Comparison of ENCODE assay signal across 30 mouse cellular contexts in the genomic region with DNA sequence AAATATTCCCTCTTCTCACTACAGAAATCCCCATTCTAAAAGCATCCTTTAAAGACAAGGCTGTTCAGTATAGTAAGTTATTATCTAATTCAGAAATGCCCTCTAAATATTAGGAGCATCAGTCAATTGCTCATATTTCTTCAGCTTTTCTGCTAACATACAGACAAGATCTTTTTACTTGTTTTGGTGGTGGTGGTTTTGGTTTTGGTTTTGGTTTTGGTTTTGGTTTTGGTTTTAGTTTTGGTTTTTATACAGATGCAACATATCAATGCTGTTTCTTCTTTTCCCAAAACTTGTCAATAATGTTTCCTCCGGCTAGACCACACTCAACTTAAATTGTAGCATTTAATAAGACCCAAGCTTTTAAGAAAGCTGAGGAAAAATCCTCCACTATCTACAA.
"Had no signal": no experiment of that assay in that cellular context is flagged by ENCODE, and none has a peak within 500 bp of the region (broad histone marks: within the 10 kb centered on the region; RNA-seq: fewer than 3 reads in every experiment).

No protein-coding gene starts in this region.

- H3K27me3 ChIP-seq: heart, embryonic 12.5 days; heart, embryonic 13.5 days; heart, embryonic 15.5 days; hindbrain, embryonic 12.5 days; hindbrain, embryonic 13.5 days; hindbrain, embryonic 15.5 days; intestine, embryonic 15.5 days; kidney, embryonic 15.5 days had no signal

- DNase-seq: heart, postnatal 10 days; heart, postnatal 14 days; heart, postnatal 36 days; heart, postnatal 4 days; kidney, adult 11 months; kidney, adult 18-20 months; kidney, adult 2 months; kidney, adult 8-10 months; kidney, adult 9 months; kidney, postnatal 10 days; kidney, postnatal 14 days; kidney, postnatal 25 days; kidney, postnatal 36 days; kidney, postnatal 4 days; layer of hippocampus, adult 9-11 months; layer of hippocampus, postnatal 36 days had no signal

- H3K9me3 ChIP-seq: heart, embryonic 12.5 days; heart, embryonic 13.5 days; heart, embryonic 15.5 days; hindbrain, embryonic 10.5 days; hindbrain, embryonic 12.5 days; hindbrain, embryonic 13.5 days; hindbrain, embryonic 15.5 days; intestine, embryonic 15.5 days; kidney, embryonic 15.5 days had no signal

- H3K4me2 ChIP-seq: heart, embryonic 12.5 days; heart, embryonic 13.5 days; heart, embryonic 15.5 days; hindbrain, embryonic 12.5 days; hindbrain, embryonic 13.5 days; hindbrain, embryonic 14.5 days; hindbrain, embryonic 15.5 days; intestine, embryonic 15.5 days; kidney, embryonic 15.5 days had no signal

- H3K27ac ChIP-seq: heart, embryonic 13.5 days; heart, embryonic 15.5 days; hindbrain, embryonic 10.5 days; hindbrain, embryonic 12.5 days; hindbrain, embryonic 13.5 days; hindbrain, embryonic 14.5 days; hindbrain, embryonic 15.5 days; hindbrain, postnatal 0 days; intestine, embryonic 15.5 days; kidney, embryonic 15.5 days; kidney, postnatal 0 days; layer of hippocampus, adult 2 months; left cerebral cortex, adult 2 months had no signal

- H3K9ac ChIP-seq: heart, embryonic 12.5 days; heart, embryonic 13.5 days; heart, embryonic 15.5 days; hindbrain, embryonic 12.5 days; hindbrain, embryonic 13.5 days; hindbrain, embryonic 14.5 days; hindbrain, embryonic 15.5 days; intestine, embryonic 15.5 days; kidney, embryonic 15.5 days had no signal

- H3K4me1 ChIP-seq: heart, embryonic 12.5 days; heart, embryonic 15.5 days; hindbrain, embryonic 10.5 days; hindbrain, embryonic 12.5 days; hindbrain, embryonic 13.5 days; hindbrain, embryonic 15.5 days; intestine, embryonic 15.5 days; kidney, embryonic 15.5 days had no signal

- H3K4me3 ChIP-seq: heart, embryonic 12.5 days; heart, embryonic 13.5 days; heart, embryonic 15.5 days; hindbrain, embryonic 10.5 days; hindbrain, embryonic 12.5 days; hindbrain, embryonic 13.5 days; hindbrain, embryonic 15.5 days; intestine, embryonic 15.5 days; kidney, embryonic 15.5 days; layer of hippocampus, adult 2 months; left cerebral cortex, adult 2 months had no signal

- H3K36me3 ChIP-seq: heart, embryonic 12.5 days; heart, embryonic 13.5 days; heart, embryonic 15.5 days; hindbrain, embryonic 10.5 days; hindbrain, embryonic 12.5 days; hindbrain, embryonic 13.5 days; hindbrain, embryonic 15.5 days; intestine, embryonic 15.5 days; kidney, embryonic 15.5 days had no signal
